Mouse (Mus musculus): Measurements from ENCODE around the gene Nup93.

DNA sequence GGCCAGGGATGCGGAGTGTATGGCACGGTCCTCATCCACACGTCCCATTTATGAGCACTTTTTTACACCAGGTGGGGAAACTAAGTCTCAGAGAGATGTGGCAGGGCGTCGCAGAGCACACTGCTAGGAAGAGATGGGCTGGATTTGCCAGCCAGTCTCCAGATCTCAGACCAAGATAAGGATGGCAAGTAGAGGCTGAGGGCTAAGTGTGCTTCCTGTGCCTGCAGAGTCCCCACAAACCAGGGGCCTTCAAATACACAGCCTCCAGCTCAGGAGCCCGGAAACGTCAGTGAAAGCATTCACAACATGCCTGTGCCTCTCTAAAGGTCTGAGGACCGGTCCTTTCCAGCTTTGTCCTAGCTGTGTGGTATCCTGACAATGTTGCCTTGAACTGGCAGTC lies 123.2 kb downstream of the Nup93 start:
- TF ChIP-seq CTCF (IDR thresholded peaks at IDR 0.05; ENCODE audit: low read depth, low read length): no peak
- TF ChIP-seq POLR2A (IDR thresholded peaks at IDR 0.05; ENCODE audit: extremely low read depth, insufficient read depth, low read length): no peak
